Mouse (Mus musculus) urinary bladder, adult 18-20 months (tissue): ENCODE data around the gene Speg.

Experiments used
- DNase-seq, 2 experiments: peaks; one replicate each; pipeline ENCODE4 v3.0.0; 2022; ENCODE audit warnings: low spot score in 2 of 2, mixed read lengths in 2 of 2

Speg gene

DNA sequence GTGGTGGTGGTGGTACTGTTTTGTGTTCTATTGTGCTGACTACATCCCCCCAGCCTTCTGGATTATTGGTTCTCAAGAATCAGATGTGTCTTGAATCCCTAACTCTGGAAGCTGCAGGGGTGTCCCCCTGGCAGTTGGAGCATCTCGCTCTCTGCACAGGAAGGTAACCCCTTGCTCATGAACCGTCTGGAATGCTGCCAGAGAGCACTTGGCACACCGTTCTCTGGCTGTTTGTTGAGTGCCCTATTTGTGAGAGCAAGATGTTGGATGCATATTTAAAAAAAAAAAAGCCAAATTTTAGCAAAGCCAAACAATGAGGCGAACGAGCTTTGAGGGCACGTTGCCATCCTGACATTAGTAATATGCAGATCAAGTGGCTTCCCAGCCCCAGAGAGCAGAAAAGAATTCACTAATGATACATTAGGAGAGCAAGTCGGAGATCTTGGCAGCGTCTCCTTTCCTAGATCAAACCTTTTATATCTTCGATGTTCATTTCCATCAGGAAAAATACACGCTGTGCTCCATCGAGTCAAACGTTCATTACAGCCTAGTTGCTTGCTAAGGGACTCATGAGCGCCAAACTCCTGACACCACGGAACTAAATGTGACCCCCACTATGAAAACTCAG is 9.5 kb upstream of the Speg start:
- DNase-seq: no peak

DNA sequence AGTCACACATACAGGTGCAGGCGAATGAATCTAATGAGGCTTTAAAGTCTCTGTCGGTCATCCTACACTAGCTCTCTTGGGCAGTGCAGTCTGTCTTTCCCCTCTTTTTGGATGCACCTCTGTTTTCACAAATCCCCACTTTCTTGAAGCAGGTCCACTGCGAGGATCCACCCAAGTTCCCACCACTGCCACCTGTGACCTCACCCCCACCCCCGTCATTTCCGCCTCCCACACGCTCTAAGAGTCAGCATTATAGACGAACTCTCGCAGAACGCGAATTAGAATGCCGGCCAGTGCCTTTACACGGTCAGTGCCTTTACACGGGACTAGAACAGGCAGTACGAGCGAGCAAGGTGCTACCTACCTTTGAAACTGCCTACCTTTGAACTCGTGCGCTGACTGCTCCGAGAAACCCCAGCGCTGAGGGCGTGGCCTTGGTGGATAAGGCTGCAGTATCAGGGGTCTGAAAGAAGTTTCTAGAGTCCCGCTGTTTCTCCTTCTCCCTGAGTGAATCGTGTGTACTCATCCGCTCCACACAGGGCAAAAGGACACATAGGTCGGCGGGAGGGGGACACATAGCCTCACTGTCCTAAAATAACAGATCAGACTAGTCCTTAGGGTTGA is 5.6 kb upstream of the Speg start:
- no peak for DNase-seq

DNA sequence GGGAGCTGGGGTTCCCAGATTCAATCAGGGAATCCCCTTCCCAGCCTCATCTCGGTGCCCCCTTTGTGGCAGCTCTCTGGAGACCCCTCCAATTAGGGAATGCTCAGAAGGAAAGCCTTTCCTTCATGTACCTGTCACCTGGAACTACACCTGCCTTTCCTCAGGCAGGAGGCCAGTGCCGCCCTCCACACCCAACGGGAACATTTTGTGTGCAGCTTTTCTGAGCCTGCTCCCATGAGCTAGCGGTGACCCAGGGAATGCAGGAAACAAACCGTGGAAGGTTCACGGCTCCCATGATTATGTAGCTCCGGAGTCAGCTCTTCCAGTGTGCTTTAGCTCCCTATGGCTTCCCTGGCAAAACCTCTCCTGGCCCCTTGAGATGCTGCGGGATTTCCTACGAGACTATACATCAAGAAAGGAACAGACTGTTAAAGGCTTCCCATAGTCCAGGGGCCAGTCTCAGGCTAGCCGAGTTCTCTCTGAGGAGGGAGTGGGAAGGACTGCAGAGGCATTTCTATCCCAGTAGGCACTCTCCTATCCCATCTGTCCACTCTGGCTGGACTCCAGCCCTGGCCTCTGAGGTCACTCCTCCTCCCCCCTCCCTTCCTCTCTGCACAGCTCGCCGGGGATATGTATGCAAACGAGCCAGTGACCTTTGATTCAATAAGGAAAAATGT is 5.0 kb upstream of the Speg start:
- DNase-seq: no peak

DNA sequence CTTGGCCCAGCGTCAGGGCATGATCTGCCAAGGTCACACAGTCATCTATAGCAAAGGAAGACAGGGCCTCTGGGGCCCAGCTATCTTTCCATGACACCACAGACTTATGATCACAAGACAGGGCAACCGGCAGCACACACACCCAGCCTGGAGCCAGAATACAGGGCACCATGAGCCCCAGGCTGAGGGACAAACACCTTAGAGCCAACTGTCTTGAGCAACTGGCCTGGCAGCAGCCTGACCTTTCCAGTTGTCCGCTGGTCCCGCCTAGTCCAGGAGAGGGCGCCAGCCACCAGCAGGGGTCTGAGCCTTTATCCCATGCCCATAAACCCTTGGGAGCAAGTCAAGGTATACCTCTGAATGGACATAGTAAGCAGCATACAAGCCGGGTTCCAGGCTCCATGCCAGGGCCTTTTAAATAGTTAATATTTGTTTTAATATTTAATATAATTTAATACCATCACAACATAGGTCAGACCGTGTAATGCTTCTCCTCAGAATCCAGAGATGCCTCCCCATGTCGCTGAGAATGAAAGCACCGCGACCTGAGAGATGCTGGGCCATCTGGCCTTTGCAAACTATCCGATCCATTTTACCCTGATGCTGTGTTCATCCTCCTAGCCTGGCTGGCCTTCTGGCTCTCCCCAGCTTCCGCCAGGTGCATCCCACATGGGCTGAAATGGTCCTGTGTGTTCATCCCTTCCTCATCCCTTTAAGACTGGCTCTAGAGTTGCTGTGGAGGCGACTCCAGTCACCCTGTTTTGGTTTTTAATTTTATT is 3.6 kb upstream of the Speg start:
- DNase-seq: no peak

DNA sequence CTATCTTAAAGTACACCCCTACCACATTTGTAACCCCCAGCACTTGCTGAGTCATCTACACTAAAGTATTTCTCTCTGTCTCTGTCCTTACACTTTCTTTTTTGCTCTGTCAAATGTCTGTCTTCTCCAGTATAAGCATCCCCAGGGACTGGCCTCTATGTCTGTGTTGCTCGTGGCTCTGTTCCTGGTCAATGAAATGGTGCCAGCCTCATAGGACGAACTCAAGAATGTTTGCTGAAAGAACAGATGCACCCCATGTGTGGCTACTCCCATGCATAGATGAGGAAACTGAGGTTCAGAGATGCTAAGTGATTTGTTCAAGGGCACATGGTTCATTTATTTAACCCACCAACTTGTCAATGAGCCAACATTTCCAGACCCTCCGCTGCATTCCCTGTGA is 2.6 kb upstream of the Speg start:
- no peak for DNase-seq

DNA sequence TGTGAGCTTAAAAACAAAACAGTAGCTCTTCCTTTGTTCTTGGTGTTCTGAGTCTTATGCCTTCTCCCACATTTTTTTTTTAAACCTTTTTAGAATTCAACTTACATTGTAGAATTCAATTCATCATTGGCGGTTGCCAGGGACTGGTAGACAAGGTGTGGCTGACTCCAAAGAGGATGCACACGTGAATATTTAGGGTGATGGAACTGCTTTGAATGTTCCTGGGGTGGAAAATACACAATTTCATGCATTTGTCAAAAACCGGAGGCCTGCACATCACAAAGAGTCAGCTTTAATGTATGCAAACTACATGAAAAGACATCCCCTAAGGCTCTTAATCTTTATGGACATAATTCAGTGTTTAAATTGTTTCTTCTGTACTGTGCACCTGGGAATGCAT is 1.8 kb upstream of the Speg start:
- DNase-seq: no peak

DNA sequence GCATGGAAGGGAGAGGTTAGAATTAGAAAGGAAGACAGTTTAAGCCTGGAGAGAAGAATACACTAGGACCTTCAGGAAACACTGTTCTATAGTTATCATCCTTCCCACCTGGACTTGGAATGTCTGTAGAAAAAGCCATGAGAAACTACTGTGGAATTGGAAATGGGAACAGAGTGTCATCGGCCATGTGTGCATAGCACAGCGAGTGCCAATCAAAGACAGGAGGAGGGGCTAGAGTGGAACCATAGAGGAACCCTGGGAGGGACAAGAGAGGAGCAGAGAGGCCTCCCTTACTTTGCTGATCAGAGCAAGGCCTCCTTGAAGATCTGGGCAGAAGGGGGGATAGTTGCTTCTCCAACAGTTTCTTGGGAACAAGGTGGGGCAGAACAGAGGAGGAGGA is 4.1 kb downstream of the Speg start:
- DNase-seq: no peak

DNA sequence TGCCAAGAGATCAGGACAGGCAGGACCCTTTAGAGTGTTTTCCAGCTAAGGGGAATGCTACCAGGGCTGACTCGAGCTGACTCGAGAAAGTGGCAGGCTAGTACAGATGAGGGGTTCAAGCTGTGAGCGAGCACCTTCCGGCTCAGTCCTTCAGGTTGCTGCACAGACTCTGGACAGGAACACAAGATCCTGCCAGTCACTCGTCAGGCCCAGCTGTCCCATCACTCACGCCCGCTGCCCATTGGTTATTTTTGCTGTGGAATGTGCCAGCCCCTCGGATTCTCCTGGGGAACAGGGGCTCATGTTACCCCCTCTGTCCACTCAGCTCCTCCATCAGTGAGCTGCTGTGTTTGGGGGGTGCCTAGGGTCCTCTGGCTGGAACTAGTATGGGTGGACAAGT is 4.8 kb downstream of the Speg start:
- DNase-seq: no peak

DNA sequence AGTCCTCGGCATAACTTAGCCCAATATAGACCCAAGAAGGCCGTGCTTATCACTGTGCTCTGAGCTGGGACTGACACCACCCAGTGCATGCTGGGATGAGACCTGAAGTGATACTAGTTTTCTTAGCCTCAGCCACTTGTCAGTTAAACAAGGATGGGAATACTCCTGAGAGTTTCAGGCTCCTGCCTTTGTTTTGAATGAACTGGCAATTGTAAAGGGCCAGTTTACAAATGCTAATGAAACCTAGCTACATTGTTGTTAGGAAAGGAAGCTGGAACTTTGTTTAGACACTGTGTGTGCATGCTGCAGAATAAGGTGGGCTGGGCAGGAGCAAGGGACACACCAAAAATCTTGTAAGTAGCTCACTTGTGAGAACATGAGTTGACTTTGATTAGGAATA is 5.9 kb downstream of the Speg start:
- no peak for DNase-seq

DNA sequence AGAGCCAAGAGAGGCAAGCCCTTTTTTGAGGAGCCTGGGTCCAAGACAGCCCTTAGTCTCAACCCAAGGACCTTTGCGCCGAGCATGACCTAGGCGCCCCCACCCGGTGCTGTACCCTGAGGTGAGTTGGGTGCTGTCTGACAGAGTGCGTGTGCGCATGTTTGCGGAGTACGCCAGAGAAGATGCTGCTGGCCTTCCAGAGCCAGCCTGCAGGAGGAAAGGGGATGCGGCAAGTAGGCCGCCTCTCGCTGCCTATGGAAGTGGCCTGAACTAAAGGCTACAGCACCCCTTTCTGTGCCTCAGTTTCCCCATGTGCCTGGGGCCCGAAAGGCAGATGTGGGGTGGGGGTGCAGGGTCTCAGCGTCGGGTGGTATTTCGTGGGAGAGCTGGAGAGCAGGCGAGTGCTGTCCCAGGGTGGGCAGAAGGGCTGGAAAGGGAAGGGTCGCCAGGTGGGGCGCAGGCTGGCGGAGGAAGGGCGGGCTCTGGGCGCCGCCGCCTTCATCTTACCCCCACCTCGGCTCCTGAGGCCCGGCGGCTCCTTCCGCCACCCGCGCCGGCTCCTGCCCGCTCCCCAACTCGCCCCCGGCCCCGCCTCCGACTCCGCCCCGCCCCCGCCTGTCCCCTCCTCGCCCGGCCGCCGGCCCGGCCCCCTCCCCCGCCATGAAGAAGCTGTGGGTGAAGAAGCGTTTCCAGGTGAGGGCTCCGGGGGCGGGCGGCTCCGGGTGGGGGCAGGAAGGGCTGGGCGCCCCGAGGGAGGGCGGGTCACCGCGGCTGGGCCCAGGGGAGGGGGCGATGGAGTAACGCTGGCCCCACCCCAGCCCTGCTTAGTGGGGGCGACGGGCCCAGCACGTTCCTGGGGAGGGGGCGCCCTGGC is 6.6 kb downstream of the Speg start:
- DNase-seq: no peak

DNA sequence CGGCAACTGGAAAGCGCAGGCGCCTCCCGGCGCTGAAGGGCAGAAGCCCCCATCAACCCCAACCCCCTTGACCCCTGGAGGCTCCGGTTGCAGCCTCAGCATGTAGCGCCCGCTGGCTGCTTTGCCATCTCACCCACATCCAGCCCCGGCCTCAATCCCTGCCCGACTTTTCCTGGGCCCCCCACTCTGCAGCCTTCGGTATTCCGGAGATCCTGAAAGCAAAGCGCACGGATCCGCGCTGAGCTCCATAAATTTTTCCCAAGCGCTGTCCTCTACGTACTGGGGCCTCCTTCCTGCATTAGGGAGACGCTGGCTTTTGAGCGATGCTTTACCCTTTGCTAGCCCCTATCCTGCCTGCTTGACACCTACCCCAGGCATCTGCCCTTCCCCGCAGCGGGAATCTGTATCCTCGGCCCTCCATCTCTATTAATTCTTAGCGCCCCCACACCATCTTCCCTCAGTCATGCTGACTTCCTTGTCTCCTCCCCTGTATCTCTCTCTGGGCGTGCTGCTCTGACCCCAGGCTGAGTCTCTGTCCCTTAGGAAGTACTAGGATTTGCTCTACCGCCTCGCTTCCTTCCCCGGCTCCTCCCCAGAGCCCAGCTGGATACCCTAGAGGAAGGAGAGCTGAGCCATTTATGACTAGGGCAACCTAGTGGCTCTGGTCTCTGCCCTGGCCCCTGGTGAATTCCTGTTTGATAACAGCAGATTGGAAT is 7.4 kb downstream of the Speg start:
- no peak for DNase-seq

DNA sequence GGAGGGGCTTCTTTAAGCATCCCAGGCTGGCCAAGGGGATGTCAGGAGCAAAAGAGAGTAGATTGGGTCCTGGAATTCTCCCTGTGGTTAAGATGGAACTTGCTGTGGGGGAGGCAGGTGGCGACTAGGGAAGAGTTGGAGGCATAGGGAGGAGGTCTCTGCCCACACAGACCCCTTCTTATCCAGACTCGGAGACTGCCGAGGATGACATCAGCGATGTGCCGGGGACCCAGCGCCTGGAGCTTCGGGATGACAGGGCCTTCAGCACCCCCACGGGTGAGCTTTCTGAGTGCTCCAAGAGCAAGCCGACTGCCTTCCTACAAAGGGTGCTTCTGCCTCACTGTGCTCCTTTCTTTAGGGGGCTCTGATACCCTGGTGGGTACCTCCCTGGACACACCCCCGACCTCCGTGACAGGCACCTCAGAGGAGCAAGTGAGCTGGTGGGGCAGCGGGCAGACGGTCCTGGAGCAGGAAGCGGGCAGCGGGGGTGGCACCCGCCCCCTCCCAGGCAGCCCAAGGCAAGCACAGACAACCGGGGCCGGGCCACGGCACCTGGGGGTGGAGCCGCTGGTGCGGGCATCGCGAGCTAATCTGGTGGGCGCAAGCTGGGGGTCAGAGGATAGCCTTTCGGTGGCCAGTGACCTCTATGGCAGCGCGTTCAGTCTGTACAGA is 9.5 kb downstream of the Speg start:
- no peak for DNase-seq

DNA sequence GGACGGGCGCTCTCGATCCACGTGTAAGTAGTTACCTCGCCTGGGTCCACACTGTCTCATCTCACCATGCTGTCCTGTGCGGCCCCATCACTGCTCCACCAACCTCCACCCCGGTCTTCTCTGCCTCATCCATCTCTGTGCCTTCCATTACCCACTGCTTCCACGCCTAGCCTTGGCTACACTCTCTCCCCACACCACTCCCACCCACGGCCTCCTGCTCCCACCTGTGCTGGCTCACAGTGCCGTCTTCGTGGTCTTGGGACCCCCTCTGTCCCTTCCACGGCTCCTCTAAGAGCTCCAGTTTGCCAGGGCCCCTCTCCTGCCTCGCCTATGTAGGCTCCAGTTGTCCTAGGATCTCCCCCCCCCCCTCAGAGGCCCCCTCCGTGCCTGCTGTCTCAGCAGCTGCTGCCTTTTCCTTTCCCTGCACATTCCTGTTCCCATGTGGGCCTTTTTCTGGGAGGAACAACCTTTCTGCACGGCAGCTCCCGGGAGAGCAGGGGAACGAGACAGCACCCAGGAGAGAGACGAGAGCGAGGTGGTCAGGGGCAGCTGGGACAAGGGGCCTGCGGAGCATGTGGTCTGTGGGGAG is 10.1 kb downstream of the Speg start:
- no peak for DNase-seq

DNA sequence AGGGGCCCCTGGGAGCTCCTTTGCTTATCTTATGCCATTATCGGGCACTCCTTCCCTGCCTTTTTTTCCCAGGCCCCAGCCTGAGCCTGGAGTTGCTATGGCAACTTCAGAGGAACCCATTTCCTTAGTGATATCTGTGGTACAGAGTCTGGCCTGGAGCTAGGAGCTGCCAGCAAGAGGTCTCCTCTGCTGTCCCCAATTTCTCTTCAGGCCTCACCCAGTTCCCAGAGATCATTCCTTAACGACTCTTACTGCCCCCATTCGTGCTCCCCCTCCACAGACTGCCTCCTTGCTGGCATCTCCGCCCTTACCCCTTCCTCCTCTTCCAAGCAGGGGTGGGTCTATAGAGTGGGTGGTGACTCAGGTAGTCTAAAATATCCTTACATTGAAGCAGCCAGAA is 11.1 kb downstream of the Speg start:
- no peak for DNase-seq

DNA sequence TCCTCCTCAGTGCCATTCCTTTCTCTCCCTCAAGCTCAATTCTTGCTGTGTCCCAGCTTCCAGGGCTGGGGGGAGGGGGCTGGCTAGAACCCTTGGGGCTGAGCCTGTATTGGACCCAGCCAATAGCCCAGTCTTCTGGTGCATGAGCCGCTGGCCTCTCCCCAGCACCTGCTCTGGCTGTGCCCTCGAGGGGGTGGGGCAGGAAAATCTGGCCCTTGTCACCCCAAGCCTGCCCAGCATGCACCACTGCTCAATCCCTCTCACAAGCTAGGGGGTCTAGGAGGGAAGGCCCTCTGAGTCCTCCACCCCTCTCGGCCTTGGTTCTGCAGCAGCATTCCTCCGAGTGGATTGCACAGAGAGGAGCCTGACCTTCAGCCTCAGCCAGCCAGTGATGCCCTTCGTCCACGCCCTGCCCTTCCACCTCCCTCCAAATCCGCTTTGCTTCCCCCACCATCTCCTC is 12.4 kb downstream of the Speg start:
- no peak for DNase-seq

DNA sequence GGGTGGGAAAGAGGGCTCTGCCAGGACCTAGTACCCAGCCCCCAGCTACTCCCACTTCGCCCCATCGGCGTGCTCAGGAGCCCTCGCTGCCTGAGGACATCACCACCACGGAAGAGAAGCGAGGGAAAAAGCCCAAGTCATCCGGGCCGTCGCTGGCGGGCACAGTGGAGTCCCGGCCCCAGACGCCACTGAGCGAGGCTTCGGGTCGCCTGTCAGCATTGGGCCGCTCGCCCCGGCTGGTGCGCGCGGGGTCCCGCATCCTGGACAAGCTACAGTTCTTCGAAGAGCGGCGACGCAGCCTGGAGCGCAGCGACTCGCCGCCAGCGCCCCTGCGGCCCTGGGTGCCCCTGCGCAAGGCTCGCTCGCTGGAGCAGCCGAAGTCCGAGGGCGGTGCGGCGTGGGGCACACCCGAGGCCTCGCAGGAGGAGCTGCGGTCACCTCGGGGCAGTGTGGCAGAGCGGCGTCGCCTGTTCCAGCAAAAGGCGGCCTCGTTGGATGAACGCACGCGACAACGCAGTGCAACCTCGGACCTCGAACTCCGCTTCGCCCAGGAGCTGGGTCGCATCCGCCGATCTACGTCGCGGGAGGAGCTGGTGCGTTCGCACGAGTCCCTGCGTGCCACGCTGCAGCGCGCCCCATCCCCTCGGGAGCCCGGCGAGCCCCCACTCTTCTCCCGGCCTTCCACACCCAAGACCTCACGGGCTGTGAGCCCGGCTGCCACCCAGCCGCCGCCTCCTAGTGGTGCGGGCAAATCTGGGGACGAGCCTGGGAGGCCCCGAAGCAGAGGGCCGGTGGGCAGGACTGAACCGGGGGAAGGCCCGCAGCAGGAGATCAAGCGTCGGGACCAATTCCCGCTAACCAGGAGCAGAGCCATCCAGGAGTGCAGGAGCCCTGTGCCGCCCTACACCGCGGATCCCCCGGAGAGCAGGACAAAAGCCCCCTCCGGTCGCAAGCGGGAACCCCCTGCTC is 13.1 kb downstream of the Speg start:
- no peak for DNase-seq

DNA sequence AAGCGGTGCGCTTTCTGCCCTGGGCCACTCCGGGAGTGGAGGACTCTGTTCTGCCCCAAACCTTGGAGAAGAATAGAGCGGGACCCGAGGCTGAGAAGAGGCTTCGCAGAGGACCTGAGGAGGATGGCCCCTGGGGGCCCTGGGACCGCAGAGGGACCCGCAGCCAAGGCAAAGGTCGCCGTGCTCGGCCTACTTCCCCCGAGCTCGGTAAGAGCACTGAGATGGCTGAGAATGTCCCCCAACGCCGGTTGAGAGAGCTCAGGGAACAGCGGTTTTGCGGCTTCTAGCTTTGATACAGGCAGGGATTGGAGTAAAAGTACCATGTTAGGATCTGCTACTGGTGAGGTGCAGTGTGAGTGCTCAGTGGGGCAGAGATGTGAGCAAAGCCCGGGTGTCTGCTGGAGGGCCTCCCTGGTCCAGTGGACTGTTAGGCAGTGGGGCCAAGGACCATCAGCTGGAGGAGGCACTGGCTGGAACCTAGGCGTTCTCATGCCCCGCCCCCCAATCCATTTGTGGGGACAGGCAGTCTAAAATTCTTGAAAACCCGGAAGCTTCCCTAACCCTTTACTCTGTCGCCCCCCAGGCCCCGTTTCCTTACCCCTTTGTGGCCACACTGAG is 13.9 kb downstream of the Speg start:
- no peak for DNase-seq

DNA sequence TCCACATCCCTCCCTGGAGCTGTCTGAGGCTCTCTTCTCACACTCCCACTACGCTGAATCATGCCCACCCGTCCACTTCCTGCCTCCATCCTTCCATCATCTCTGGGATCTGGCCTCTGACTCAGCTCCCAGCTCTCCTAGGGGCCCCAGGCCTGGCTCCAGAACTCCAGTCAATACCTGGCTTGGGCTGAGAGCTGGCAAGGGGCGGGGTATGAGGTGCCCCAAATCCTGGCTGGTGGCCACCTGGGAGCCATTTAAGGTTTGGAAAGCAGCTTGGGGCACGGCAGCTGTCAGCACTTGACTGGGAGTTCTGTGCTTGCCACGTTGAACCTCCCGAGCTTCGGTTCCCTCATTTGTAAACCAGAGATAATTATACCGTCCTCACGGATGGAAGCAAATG is 18.0 kb downstream of the Speg start:
- DNase-seq: no peak
